Mouse (Mus musculus): Measurements from ENCODE around the gene Klf3. TPM values are rescaled to one million over a fixed set of nuclear protein-coding genes. Genes with fewer than 3 reads are reported as not detected.

The Klf3 gene
- polyA plus RNA-seq, 2 experiments: 38.2 to 76.0 TPM

GRCm38 (mm10) chr5:64825496-64825895 lies 22.3 kb downstream of the Klf3 start:
- no peak overlapping the region for H3K9ac ChIP-seq (ENCODE audit: low read depth, low read length, severe bottlenecking)
- H3K9me3 ChIP-seq (ENCODE audit: control insufficient read depth, low read length): no peaks in the 10 kb centered on the region
- TF ChIP-seq POLR2A (IDR thresholded peaks at IDR 0.05; ENCODE audit: borderline replicate concordance, extremely low read depth, insufficient read depth, insufficient read length): no peak
- H3K36me3 ChIP-seq (ENCODE audit: control insufficient read depth, insufficient read depth, low read length): peaks cover 99% of the 10 kb centered on the region
- H3K27me3 ChIP-seq (ENCODE audit: control insufficient read depth, insufficient read depth, low read length): no peaks in the 10 kb centered on the region
- H3K4me1 ChIP-seq (ENCODE audit: control insufficient read depth, insufficient read depth, low read length): no peaks in the 10 kb centered on the region
- no peak overlapping the region for H3K27ac ChIP-seq (replicated peaks; ENCODE audit: low read depth, low read length)
- ATAC-seq (ENCODE audit: low FRiP score, low read depth) (no peak), DNase-seq (ENCODE audit: low spot score) (no peak)
- no peak overlapping the region for H3K4me2 ChIP-seq (replicated peaks; ENCODE audit: low read depth, low read length, severe bottlenecking)
- no peak overlapping the region for H3K4me3 ChIP-seq (replicated peaks; ENCODE audit: low read length)
- 89% methylated on average over 7 of the region's 7 CpGs for WGBS

GRCm38 (mm10) chr5:64827151-64827550 lies 24.0 kb downstream of the Klf3 start:
- ATAC-seq (ENCODE audit: low FRiP score, low read depth) (no peak), DNase-seq (ENCODE audit: low spot score) (no peak)
- TF ChIP-seq POLR2A (IDR thresholded peaks at IDR 0.05; ENCODE audit: borderline replicate concordance, extremely low read depth, insufficient read depth, insufficient read length): no peak
- Histone ChIP-seq H3K9me3 (ENCODE audit: control insufficient read depth, low read length) (no peaks in the 10 kb centered on the region), H3K27me3 (ENCODE audit: control insufficient read depth, insufficient read depth, low read length) (no peaks in the 10 kb centered on the region), H3K36me3 (ENCODE audit: control insufficient read depth, insufficient read depth, low read length) (peaks cover 86% of the 10 kb centered on the region), H3K4me3 (replicated peaks; ENCODE audit: low read length) (no peak overlapping the region), H3K27ac (replicated peaks; ENCODE audit: low read depth, low read length) (no peak overlapping the region), H3K4me1 (ENCODE audit: control insufficient read depth, insufficient read depth, low read length) (no peaks in the 10 kb centered on the region), H3K9ac (ENCODE audit: low read depth, low read length, severe bottlenecking) (no peak overlapping the region), H3K4me2 (replicated peaks; ENCODE audit: low read depth, low read length, severe bottlenecking) (no peak overlapping the region)
- WGBS: 96% methylated on average over 12 of the region's 12 CpGs

- peaks cover 75% of the 10 kb centered on the region for H3K36me3 ChIP-seq (ENCODE audit: control insufficient read depth, insufficient read depth, low read length)
- 84% methylated on average over 9 of the region's 9 CpGs for WGBS
- DNase-seq (ENCODE audit: low spot score) (no peak), ATAC-seq (ENCODE audit: low FRiP score, low read depth) (no peak)
- no peak overlapping the region for H3K4me3 ChIP-seq (replicated peaks; ENCODE audit: low read length)
- no peak overlapping the region for H3K27ac ChIP-seq (replicated peaks; ENCODE audit: low read depth, low read length)
- no peak overlapping the region for H3K9ac ChIP-seq (ENCODE audit: low read depth, low read length, severe bottlenecking)
- no peak overlapping the region for H3K4me2 ChIP-seq (replicated peaks; ENCODE audit: low read depth, low read length, severe bottlenecking)
- no peak for TF ChIP-seq POLR2A (IDR thresholded peaks at IDR 0.05; ENCODE audit: borderline replicate concordance, extremely low read depth, insufficient read depth, insufficient read length)
- H3K9me3 ChIP-seq (ENCODE audit: control insufficient read depth, low read length): no peaks in the 10 kb centered on the region
- no peaks in the 10 kb centered on the region for H3K4me1 ChIP-seq (ENCODE audit: control insufficient read depth, insufficient read depth, low read length)
- H3K27me3 ChIP-seq (ENCODE audit: control insufficient read depth, insufficient read depth, low read length): no peaks in the 10 kb centered on the region
Measured at GRCm38 (mm10) chr5:64828314-64828713, 25.1 kb downstream of the Klf3 start.

- Histone ChIP-seq H3K4me1 (ENCODE audit: control insufficient read depth, insufficient read depth, low read length) (no peaks in the 10 kb centered on the region), H3K9me3 (ENCODE audit: control insufficient read depth, low read length) (no peaks in the 10 kb centered on the region), H3K36me3 (ENCODE audit: control insufficient read depth, insufficient read depth, low read length) (peaks cover 62% of the 10 kb centered on the region), H3K9ac (ENCODE audit: low read depth, low read length, severe bottlenecking) (no peak overlapping the region), H3K4me2 (replicated peaks; ENCODE audit: low read depth, low read length, severe bottlenecking) (no peak overlapping the region), H3K27me3 (ENCODE audit: control insufficient read depth, insufficient read depth, low read length) (no peaks in the 10 kb centered on the region), H3K27ac (replicated peaks; ENCODE audit: low read depth, low read length) (no peak overlapping the region), H3K4me3 (replicated peaks; ENCODE audit: low read length) (no peak overlapping the region)
- no peak for TF ChIP-seq POLR2A (IDR thresholded peaks at IDR 0.05; ENCODE audit: borderline replicate concordance, extremely low read depth, insufficient read depth, insufficient read length)
- 92% methylated on average over 10 of the region's 10 CpGs for WGBS
- ATAC-seq (ENCODE audit: low FRiP score, low read depth) (no peak), DNase-seq (ENCODE audit: low spot score) (no peak)
Measured at GRCm38 (mm10) chr5:64829606-64830005, 26.4 kb downstream of the Klf3 start.

GRCm38 (mm10) chr5:64830773-64831172 lies 27.6 kb downstream of the Klf3 start:
- Histone ChIP-seq H3K9me3 (ENCODE audit: control insufficient read depth, low read length) (no peaks in the 10 kb centered on the region), H3K36me3 (ENCODE audit: control insufficient read depth, insufficient read depth, low read length) (peaks cover 50% of the 10 kb centered on the region), H3K9ac (ENCODE audit: low read depth, low read length, severe bottlenecking) (no peak overlapping the region), H3K27me3 (ENCODE audit: control insufficient read depth, insufficient read depth, low read length) (no peaks in the 10 kb centered on the region), H3K4me3 (replicated peaks; ENCODE audit: low read length) (no peak overlapping the region), H3K27ac (replicated peaks; ENCODE audit: low read depth, low read length) (no peak overlapping the region), H3K4me2 (replicated peaks; ENCODE audit: low read depth, low read length, severe bottlenecking) (no peak overlapping the region), H3K4me1 (ENCODE audit: control insufficient read depth, insufficient read depth, low read length) (no peaks in the 10 kb centered on the region)
- ATAC-seq (ENCODE audit: low FRiP score, low read depth) (no peak), DNase-seq (ENCODE audit: low spot score) (no peak)
- no peak for TF ChIP-seq POLR2A (IDR thresholded peaks at IDR 0.05; ENCODE audit: borderline replicate concordance, extremely low read depth, insufficient read depth, insufficient read length)
- whole genome bisulfite sequencing: 81% methylated on average over 3 of the region's 3 CpGs

- ATAC-seq (ENCODE audit: low FRiP score, low read depth) (no peak), DNase-seq (ENCODE audit: low spot score) (no peak)
- H3K27me3 ChIP-seq (ENCODE audit: control insufficient read depth, insufficient read depth, low read length): no peaks in the 10 kb centered on the region
- no peaks in the 10 kb centered on the region for H3K9me3 ChIP-seq (ENCODE audit: control insufficient read depth, low read length)
- no peak for TF ChIP-seq POLR2A (IDR thresholded peaks at IDR 0.05; ENCODE audit: borderline replicate concordance, extremely low read depth, insufficient read depth, insufficient read length)
- no peak overlapping the region for H3K9ac ChIP-seq (ENCODE audit: low read depth, low read length, severe bottlenecking)
- no peak overlapping the region for H3K27ac ChIP-seq (replicated peaks; ENCODE audit: low read depth, low read length)
- no peak overlapping the region for H3K4me2 ChIP-seq (replicated peaks; ENCODE audit: low read depth, low read length, severe bottlenecking)
- H3K4me3 ChIP-seq (replicated peaks; ENCODE audit: low read length): no peak overlapping the region
- H3K4me1 ChIP-seq (ENCODE audit: control insufficient read depth, insufficient read depth, low read length): no peaks in the 10 kb centered on the region
- peaks cover 24% of the 10 kb centered on the region for H3K36me3 ChIP-seq (ENCODE audit: control insufficient read depth, insufficient read depth, low read length)
Measured at GRCm38 (mm10) chr5:64833410-64833809, 30.2 kb downstream of the Klf3 start.
